Mouse (Mus musculus) embryonic facial prominence, embryonic 13.5 days (tissue): ENCODE measurements around the gene Prss38. TPM values are rescaled to one million over a fixed set of nuclear protein-coding genes. Genes with fewer than 3 reads are reported as not detected.

Experiments used
- ATAC-seq: fragments of 200-750 bp; cut with Nextera tagmentation; 2 replicates; pipeline ENCODE4 v1.8.0; 2017; ENCODE audit warnings: low read depth; ENCODE audit not compliant: insufficient number of reproducible peaks, insufficient read depth, low FRiP score, low TSS enrichment
- H3K27ac ChIP-seq: fragments of 300-500 bp; sonication (generic); 2 replicates; pipeline ENCODE4 v1.5.1; 2015; ENCODE audit warnings: moderate library complexity, mild to moderate bottlenecking, inconsistent platforms
- H3K27me3 ChIP-seq: fragments of 300-500 bp; sonication (generic); 2 replicates; pipeline ENCODE4 v1.6.1; 2015; ENCODE audit warnings: mild to moderate bottlenecking, inconsistent platforms
- H3K36me3 ChIP-seq: fragments of 300-500 bp; sonication (generic); 2 replicates; pipeline ENCODE4 v1.6.1; 2015; ENCODE audit warnings: mild to moderate bottlenecking, inconsistent platforms
- H3K4me1 ChIP-seq: fragments of 300-500 bp; sonication (generic); 2 replicates; pipeline ENCODE4 v1.6.1; 2015; ENCODE audit warnings: inconsistent platforms
- H3K4me2 ChIP-seq: fragments of 300-500 bp; sonication (generic); 2 replicates; pipeline ENCODE4 v1.6.1; 2015; ENCODE audit warnings: moderate library complexity, mild to moderate bottlenecking, inconsistent platforms
- H3K4me3 ChIP-seq: fragments of 300-500 bp; sonication (generic); 2 replicates; pipeline ENCODE4 v1.5.1; 2015; ENCODE audit warnings: mild to moderate bottlenecking, inconsistent platforms
- H3K9ac ChIP-seq: fragments of 300-500 bp; sonication (generic); 2 replicates; pipeline ENCODE4 v1.6.1; 2015; ENCODE audit warnings: mild to moderate bottlenecking, inconsistent platforms
- H3K9me3 ChIP-seq: fragments of 300-500 bp; sonication (generic); 2 replicates; pipeline ENCODE4 v1.6.1; 2016; ENCODE audit warnings: inconsistent platforms
- WGBS: fragments of 180-500 bp; shearing (Covaris S2); methylation state at CpG from one replicate; pipeline ENCODE4 v1.1.7; 2015; ENCODE audit warnings: mixed read lengths; 5-methylcytosine and 5-hydroxymethylcytosine counted together
- polyA plus RNA-seq: library from polyadenylated mRNA; unstranded; fragments of >200 nt; fragmentation: Nextera tagmentation; extraction: Ambion mirVana; gene quantifications from 2 replicates; pipeline ENCODE4 v1.2.1, GENCODE M21; 2015

The Prss38 gene
- polyA plus RNA-seq, result not detected in 2 replicates

DNA sequence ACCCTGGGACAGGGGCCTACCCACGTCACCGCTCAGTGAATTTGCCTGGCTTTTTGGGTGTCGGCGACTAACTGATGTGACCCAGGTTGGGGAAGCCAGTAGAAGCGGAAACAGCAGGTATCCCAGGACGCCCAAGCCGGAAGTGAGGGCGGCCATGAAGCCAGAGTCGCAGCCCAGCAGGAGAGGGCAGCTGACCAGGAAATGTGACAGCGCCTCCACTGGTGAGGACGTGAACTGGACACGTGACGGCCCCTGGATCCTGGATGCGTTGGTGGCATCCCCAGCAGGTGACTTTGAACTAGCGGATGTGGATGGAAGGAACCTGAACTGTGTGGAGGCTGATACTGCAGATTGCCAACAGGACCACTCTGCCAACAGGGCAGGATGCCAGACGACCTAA lies at the start of gene Prss38:
Gene Prss38, minus strand, starts transcription at position 183 of the 400 bp plus-strand sequence.
- no peak within 1 kb of the TSS for H3K9ac ChIP-seq
- H3K4me1 ChIP-seq, result peaks cover 25% of the 10 kb centered on the region
- ATAC-seq, result no peak
- no peaks in the 10 kb centered on the region for H3K36me3 ChIP-seq
- no peak within 1 kb of the TSS for H3K4me2 ChIP-seq
- H3K4me3 ChIP-seq, result no peak within 1 kb of the TSS
- H3K27ac ChIP-seq, result no peak within 1 kb of the TSS
- H3K27me3 ChIP-seq, result no peaks in the 10 kb centered on the region
- WGBS, result 83% methylated on average over 16 of the region's 16 CpGs
- H3K9me3 ChIP-seq, result no peaks in the 10 kb centered on the region

- no peaks in the 10 kb centered on the region for H3K9me3 ChIP-seq
- WGBS, result 48% methylated on average over 5 of the region's 5 CpGs
- H3K27ac ChIP-seq, result peak overlapping the region; percentile 44
- H3K4me1 ChIP-seq, result peaks cover 53% of the 10 kb centered on the region
- no peak overlapping the region for H3K4me2 ChIP-seq
- ATAC-seq, result no peak
- H3K4me3 ChIP-seq, result no peak overlapping the region
- H3K9ac ChIP-seq, result 0 out of 2 replicates have a peak overlapping the region, but pooled peaks have one; percentile 21
- peaks cover 79% of the 10 kb centered on the region for H3K36me3 ChIP-seq
- H3K27me3 ChIP-seq, result no peaks in the 10 kb centered on the region
Measured at GRCm38 (mm10) chr11:59423010-59423588, 47.6 kb upstream of the Prss38 start.

GRCm38 (mm10) chr11:59421967-59422366 lies 46.5 kb upstream of the Prss38 start:
- peaks cover 56% of the 10 kb centered on the region for H3K4me1 ChIP-seq

GRCm38 (mm10) chr11:59421436-59421835 lies 46.0 kb upstream of the Prss38 start:
- no peak for ATAC-seq
- Histone ChIP-seq H3K27ac (peak overlapping the region; percentile 55; the same call in 1 of the 2 replicates), H3K9me3 (no peaks in the 10 kb centered on the region), H3K9ac (0 out of 2 replicates have a peak overlapping the region, but pooled peaks have one; percentile 16), H3K36me3 (peaks cover 66% of the 10 kb centered on the region), H3K4me1 (peaks cover 56% of the 10 kb centered on the region), H3K4me3 (no peak overlapping the region), H3K4me2 (no peak overlapping the region), H3K27me3 (no peaks in the 10 kb centered on the region)
- 84% methylated on average over 8 of the region's 8 CpGs for WGBS

More at GRCm38 (mm10) chr11:59421967-59422366, 46.5 kb upstream of the Prss38 start:
- no peak overlapping the region for H3K4me2 ChIP-seq
- H3K36me3 ChIP-seq, result peaks cover 72% of the 10 kb centered on the region
- H3K27me3 ChIP-seq, result no peaks in the 10 kb centered on the region
- no peaks in the 10 kb centered on the region for H3K9me3 ChIP-seq
- WGBS, result 83% methylated on average over 2 of the region's 2 CpGs
- H3K4me3 ChIP-seq, result no peak overlapping the region
- no peak for ATAC-seq
- no peak overlapping the region for H3K27ac ChIP-seq
- H3K9ac ChIP-seq, result no peak overlapping the region

GRCm38 (mm10) chr11:59418708-59419107 lies 43.3 kb upstream of the Prss38 start:
- H3K4me2 ChIP-seq, result peak overlapping the region; percentile 30
- H3K4me1 ChIP-seq, result peaks cover 51% of the 10 kb centered on the region
- H3K27me3 ChIP-seq, result no peaks in the 10 kb centered on the region
- H3K9ac ChIP-seq, result peak overlapping the region; percentile 41
- H3K4me3 ChIP-seq, result no peak overlapping the region
- no peaks in the 10 kb centered on the region for H3K9me3 ChIP-seq
- 0 out of 2 replicates have a peak, but pooled peaks have one; percentile 52 for ATAC-seq
- peak overlapping the region; percentile 89 for H3K27ac ChIP-seq
- 13% methylated on average over 5 of the region's 5 CpGs for WGBS
- peaks cover 55% of the 10 kb centered on the region for H3K36me3 ChIP-seq

- Histone ChIP-seq H3K9ac (no peak overlapping the region), H3K4me3 (no peak overlapping the region), H3K4me1 (peaks cover 55% of the 10 kb centered on the region), H3K4me2 (no peak overlapping the region), H3K27me3 (no peaks in the 10 kb centered on the region), H3K27ac (peak overlapping the region; percentile 82), H3K9me3 (no peaks in the 10 kb centered on the region), H3K36me3 (peaks cover 32% of the 10 kb centered on the region)
- peak; percentile 38; the same call in 1 of the 2 replicates for ATAC-seq
- 60% methylated on average over 13 of the region's 13 CpGs for WGBS
Measured at GRCm38 (mm10) chr11:59412999-59413863, 37.8 kb upstream of the Prss38 start.

DNA sequence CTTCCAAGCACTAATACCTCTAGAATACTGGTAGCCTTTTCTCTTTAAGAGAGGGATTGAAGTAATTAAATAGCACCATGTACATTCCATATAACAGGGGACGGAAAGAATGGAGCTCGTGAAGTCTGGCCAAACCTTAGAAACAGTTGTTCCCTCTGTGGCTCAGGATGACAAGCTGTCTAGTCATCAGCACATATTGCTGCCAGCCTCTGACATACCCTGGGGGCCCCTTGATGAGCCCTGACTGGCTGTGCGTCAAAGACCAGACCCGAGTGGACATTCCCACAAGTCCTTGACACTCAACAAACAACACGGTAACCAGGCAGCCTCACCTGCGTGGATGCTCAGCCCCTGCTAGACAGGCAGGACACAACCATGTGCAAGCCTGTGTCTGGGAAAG lies 36.6 kb upstream of the Prss38 start:
- H3K27ac ChIP-seq, result peak overlapping the region; percentile 82

DNA sequence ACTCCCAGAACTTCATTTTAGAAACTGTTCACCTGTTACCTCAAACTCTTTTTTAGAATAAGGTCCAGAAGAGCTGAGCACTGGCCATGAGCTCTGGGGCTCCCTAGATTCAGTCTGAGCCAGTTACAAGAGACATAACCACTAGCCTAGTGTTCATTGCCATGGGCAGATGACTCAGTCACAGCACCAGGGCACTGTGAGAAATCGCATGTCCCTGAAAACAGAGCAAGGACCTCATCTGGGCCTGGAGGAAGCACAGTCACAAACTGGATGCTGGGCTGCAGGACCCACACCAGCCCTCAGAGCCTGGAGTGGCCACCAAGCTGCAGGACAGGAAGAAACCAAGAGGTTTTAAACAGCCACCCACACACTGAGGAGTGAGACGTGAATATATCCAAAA lies 35.4 kb upstream of the Prss38 start:
- Histone ChIP-seq H3K27ac (peak overlapping the region; percentile 74), H3K9me3 (no peaks in the 10 kb centered on the region), H3K4me2 (no peak overlapping the region), H3K36me3 (peaks cover 52% of the 10 kb centered on the region), H3K4me3 (no peak overlapping the region), H3K9ac (no peak overlapping the region), H3K4me1 (peaks cover 51% of the 10 kb centered on the region), H3K27me3 (no peaks in the 10 kb centered on the region)
- no peak for ATAC-seq
- 66% methylated on average over 2 of the region's 2 CpGs for WGBS

More for the DNA sequence above, 36.6 kb upstream of the Prss38 start:
- Histone ChIP-seq H3K4me2 (no peak overlapping the region), H3K4me1 (peaks cover 51% of the 10 kb centered on the region), H3K9ac (no peak overlapping the region), H3K4me3 (no peak overlapping the region), H3K9me3 (no peaks in the 10 kb centered on the region), H3K36me3 (peaks cover 40% of the 10 kb centered on the region), H3K27me3 (no peaks in the 10 kb centered on the region)
- 48% methylated on average over 6 of the region's 6 CpGs for WGBS
- ATAC-seq, result no peak

DNA sequence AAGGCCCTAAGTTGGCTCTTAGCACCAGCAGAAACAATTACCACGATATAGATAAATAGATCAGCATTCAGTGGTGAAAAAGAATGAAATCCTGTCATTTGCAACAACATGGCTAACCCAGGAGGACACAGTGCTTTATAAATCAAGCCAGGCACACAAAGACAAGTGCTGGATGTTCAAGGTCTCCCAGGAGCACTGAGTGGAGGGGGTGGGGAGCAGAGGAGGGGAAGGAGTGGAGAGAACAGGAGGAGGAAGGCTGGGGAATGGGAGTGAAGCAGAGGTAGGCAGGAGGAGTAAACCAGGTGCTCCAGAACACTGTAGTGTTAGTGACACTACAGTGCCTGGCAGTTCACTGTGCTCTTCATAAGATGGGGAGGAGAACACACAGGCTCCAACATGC lies 30.3 kb upstream of the Prss38 start:
- 80% methylated on average over 1 of the region's 1 CpGs for WGBS
- no peaks in the 10 kb centered on the region for H3K27me3 ChIP-seq
- H3K36me3 ChIP-seq, result peaks cover 66% of the 10 kb centered on the region
- 0 out of 2 replicates have a peak, but pooled peaks have one; percentile 27 for ATAC-seq
- no peak overlapping the region for H3K9ac ChIP-seq
- no peak overlapping the region for H3K4me2 ChIP-seq
- no peak overlapping the region for H3K4me3 ChIP-seq
- H3K4me1 ChIP-seq, result peaks cover 31% of the 10 kb centered on the region
- no peak overlapping the region for H3K27ac ChIP-seq
- H3K9me3 ChIP-seq, result no peaks in the 10 kb centered on the region

GRCm38 (mm10) chr11:59400876-59401275 lies 25.4 kb upstream of the Prss38 start:
- Histone ChIP-seq H3K4me3 (no peak overlapping the region), H3K9me3 (no peaks in the 10 kb centered on the region), H3K9ac (no peak overlapping the region), H3K27me3 (no peaks in the 10 kb centered on the region), H3K36me3 (peaks cover 31% of the 10 kb centered on the region), H3K4me2 (no peak overlapping the region), H3K27ac (peak overlapping the region; percentile 92), H3K4me1 (peaks cover 60% of the 10 kb centered on the region)
- no peak for ATAC-seq
- 61% methylated on average over 2 of the region's 2 CpGs for WGBS

- H3K27ac ChIP-seq, result peak overlapping the region; percentile 92
- ATAC-seq, result peak; percentile 68
- peaks cover 22% of the 10 kb centered on the region; the same call in 1 of the 2 replicates for H3K36me3 ChIP-seq
- H3K27me3 ChIP-seq, result no peaks in the 10 kb centered on the region
- 27% methylated on average over 8 of the region's 8 CpGs for WGBS
- no peaks in the 10 kb centered on the region for H3K9me3 ChIP-seq
- peaks cover 62% of the 10 kb centered on the region for H3K4me1 ChIP-seq
- 0 out of 2 replicates have a peak overlapping the region, but pooled peaks have one; percentile 17 for H3K4me2 ChIP-seq
- no peak overlapping the region for H3K4me3 ChIP-seq
- H3K9ac ChIP-seq, result no peak overlapping the region
Measured at GRCm38 (mm10) chr11:59399830-59400229, 24.4 kb upstream of the Prss38 start.
